Comparison of ENCODE assay signal across 9 mouse cellular contexts in the genomic region with DNA sequence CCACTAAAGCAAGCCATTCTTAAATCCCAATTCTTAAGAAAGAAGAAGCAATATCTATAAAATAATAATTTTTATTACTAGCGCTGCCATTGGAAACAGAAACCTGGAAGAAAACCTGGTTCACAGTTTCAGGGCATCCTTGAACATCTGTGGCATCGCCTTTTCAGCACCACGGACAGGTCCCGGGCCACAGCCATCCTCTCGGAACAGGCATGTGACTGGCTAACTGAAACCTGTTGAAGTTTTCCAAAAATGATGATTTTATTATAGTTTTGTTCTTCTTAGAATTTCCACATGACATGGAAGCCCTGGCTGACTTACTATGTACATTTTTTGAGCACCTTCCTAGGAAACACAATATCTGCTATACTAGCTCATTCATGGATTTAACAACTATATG. TPM values are rescaled to one million over a fixed set of nuclear protein-coding genes. Genes with fewer than 3 reads are reported as not detected.
DNase-seq lines count a peak whose midpoint lies in the region; ATAC-seq and TF ChIP-seq lines count a peak whose summit lies in the region.
"Had no signal": no experiment of that assay in that cellular context is flagged by ENCODE, and none has a peak within 500 bp of the region (broad histone marks: within the 10 kb centered on the region; RNA-seq: fewer than 3 reads in every experiment).

No protein-coding gene starts in this region.

- H3K9me3 ChIP-seq in heart, embryonic 12.5 days (replicated peaks): 0 out of 2 replicates have a peak, but pooled peaks cover 8% of the 10 kb centered on the region
- H3K9me3 ChIP-seq in stomach, postnatal 0 days (ENCODE audit: control insufficient read depth, low read length): no peaks in the 10 kb centered on the region
- H3K9me3 ChIP-seq: liver, embryonic 15.5 days had no signal

- no peaks in the 10 kb centered on the region for H3K4me1 ChIP-seq in heart, embryonic 12.5 days (replicated peaks)
- no peaks in the 10 kb centered on the region for H3K4me1 ChIP-seq in stomach, postnatal 0 days (replicated peaks; ENCODE audit: control insufficient read depth, insufficient read depth)
- H3K4me1 ChIP-seq: liver, embryonic 15.5 days had no signal

- WGBS in heart, embryonic 12.5 days: 13% methylated on average over 5 of the region's 5 CpGs
- 12% methylated on average over 5 of the region's 5 CpGs for WGBS in stomach, postnatal 0 days

- no peak for TF ChIP-seq CTCF in stomach, postnatal 0 days (IDR thresholded peaks at IDR 0.05; ENCODE audit: low read depth)
- no peak for TF ChIP-seq CTCF in left cerebral cortex, adult 2 months (IDR thresholded peaks at IDR 0.05)

- H3K4me3 ChIP-seq in heart, embryonic 12.5 days: no peak overlapping the region
- no peak overlapping the region for H3K4me3 ChIP-seq in stomach, postnatal 0 days (ENCODE audit: low read depth, low read length)
- no peak overlapping the region for H3K4me3 ChIP-seq in left cerebral cortex, adult 2 months
- H3K4me3 ChIP-seq: liver, embryonic 15.5 days had no signal

- H3K27ac ChIP-seq in heart, embryonic 12.5 days (ENCODE audit: poor library complexity, severe bottlenecking): no peak overlapping the region
- H3K27ac ChIP-seq in stomach, postnatal 0 days (replicated peaks): no peak overlapping the region
- no peak overlapping the region for H3K27ac ChIP-seq in left cerebral cortex, adult 2 months
- H3K27ac ChIP-seq: liver, embryonic 15.5 days had no signal

- peak; percentile 67 for DNase-seq in heart, adult 11 months
- DNase-seq in thymus, postnatal 14 days: peak; percentile 48
- DNase-seq in thymus, postnatal 25 days: no peak
- peak; percentile 53 for DNase-seq in stomach, postnatal 0 days (ENCODE audit: low spot score)
- DNase-seq in left cerebral cortex, adult 2 months (ENCODE audit: extremely low spot score in 1 of 2, low spot score in 2 of 2): no peak

- H3K9ac ChIP-seq in heart, embryonic 12.5 days: no peak overlapping the region
- H3K9ac ChIP-seq in stomach, postnatal 0 days (ENCODE audit: low read length): no peak overlapping the region
- H3K9ac ChIP-seq: liver, embryonic 15.5 days had no signal

- intact Hi-C loops in left cerebral cortex, adult 2 months (cut with DNase I): loop anchor here (5.0 to 10.0 kb wide), 2 partner anchors 172 to 200 kb away; no protein-coding TSS in a partner anchor

- no peak for ATAC-seq in heart, embryonic 12.5 days (ENCODE audit: insufficient number of reproducible peaks, low FRiP score)
- 0 out of 2 replicates have a peak, but pooled peaks have one; percentile 30 for ATAC-seq in granulocyte monocyte progenitor cell, adult 5-6 weeks (replicated peaks; ENCODE audit: poor library complexity, severe bottlenecking)
- ATAC-seq in stomach, postnatal 0 days (ENCODE audit: low FRiP score, low TSS enrichment): no peak
- ATAC-seq in inflammation-experienced regulatory T-cells, adult 6 months: no peak

- H3K4me2 ChIP-seq in heart, embryonic 12.5 days: no peak overlapping the region
- no peak overlapping the region for H3K4me2 ChIP-seq in stomach, postnatal 0 days (replicated peaks; ENCODE audit: low read depth)
- H3K4me2 ChIP-seq: liver, embryonic 15.5 days had no signal

- 0 out of 2 replicates have a peak, but pooled peaks cover 7% of the 10 kb centered on the region for H3K27me3 ChIP-seq in heart, embryonic 12.5 days (replicated peaks)
- H3K27me3 ChIP-seq in stomach, postnatal 0 days (ENCODE audit: control insufficient read depth, insufficient read depth, low read length): no peaks in the 10 kb centered on the region
- H3K27me3 ChIP-seq: liver, embryonic 15.5 days had no signal

- TF ChIP-seq EP300 in stomach, postnatal 0 days (optimal IDR thresholded peaks at IDR 0.05): no peak

- no peaks in the 10 kb centered on the region for H3K36me3 ChIP-seq in heart, embryonic 12.5 days
- H3K36me3 ChIP-seq in stomach, postnatal 0 days (ENCODE audit: control insufficient read depth, insufficient read depth, low read length): no peaks in the 10 kb centered on the region
- H3K36me3 ChIP-seq: liver, embryonic 15.5 days had no signal

RNA-seq across cellular contexts. Expression of a gene that starts 24.5 kb away (rescaled TPM):
- polyA plus RNA-seq in heart, embryonic 12.5 days (2016; fragmentation: Nextera tagmentation; extraction: Ambion mirVana): 26.2 and 27.4 TPM in 2 replicates
- 55.0 and 74.2 TPM in 2 replicates for total RNA-seq in granulocyte monocyte progenitor cell, adult 5-6 weeks (2014; fragmentation: Nextera tagmentation)
- total RNA-seq in granulocyte monocyte progenitor cell, adult 5-6 weeks (2017): 41.3 and 50.3 TPM in 2 replicates
- polyA plus RNA-seq in stomach, postnatal 0 days (2015; fragmentation: Nextera tagmentation; extraction: Ambion mirVana): 23.7 and 24.4 TPM in 2 replicates
- 10 to 100 TPM; 10.4 to 14.3 (median 12.3) TPM for polyA plus RNA-seq in inflammation-experienced regulatory T-cells, adult 6 months (2017; shearing (Covaris generic))
- 10 to 100 TPM; 18.8 to 21.4 TPM for total RNA-seq in left cerebral cortex, adult 2 months (2021)

RNA-seq across cellular contexts. Expression of a gene that starts 26.4 kb away (rescaled TPM):
- 3.5 and 3.6 TPM in 2 replicates for polyA plus RNA-seq in heart, embryonic 12.5 days (2016; fragmentation: Nextera tagmentation; extraction: Ambion mirVana)
- 56.7 and 73.7 TPM in 2 replicates for total RNA-seq in granulocyte monocyte progenitor cell, adult 5-6 weeks (2014; fragmentation: Nextera tagmentation)
- 29.6 and 35.3 TPM in 2 replicates for total RNA-seq in granulocyte monocyte progenitor cell, adult 5-6 weeks (2017)
- 14.6 and 15.2 TPM in 2 replicates for polyA plus RNA-seq in stomach, postnatal 0 days (2015; fragmentation: Nextera tagmentation; extraction: Ambion mirVana)
- 100 to 1,000 TPM; 136 to 203 (median 170) TPM for polyA plus RNA-seq in inflammation-experienced regulatory T-cells, adult 6 months (2017; shearing (Covaris generic))
- 10 to 100 TPM; 21.1 to 30.0 TPM for total RNA-seq in left cerebral cortex, adult 2 months (2021)

Comparison
In these comparisons a context has a peak if more than half of its experiments do, and no peak if none do; other contexts are left out.
1. DNase-seq: peak in heart, adult 11 months (single experiment), thymus, postnatal 14 days (single experiment) and stomach, postnatal 0 days (single experiment); none in thymus, postnatal 25 days (single experiment) and left cerebral cortex, adult 2 months (0 of 2).